Mouse (Mus musculus): ENCODE data around the gene Vmn1r48.
"Not testable (repeated sequence)": the region's sequence is repeated elsewhere in the genome, so short reads cannot be mapped to it uniquely, and the experiment has no call there.

Gene Vmn1r48

DNA sequence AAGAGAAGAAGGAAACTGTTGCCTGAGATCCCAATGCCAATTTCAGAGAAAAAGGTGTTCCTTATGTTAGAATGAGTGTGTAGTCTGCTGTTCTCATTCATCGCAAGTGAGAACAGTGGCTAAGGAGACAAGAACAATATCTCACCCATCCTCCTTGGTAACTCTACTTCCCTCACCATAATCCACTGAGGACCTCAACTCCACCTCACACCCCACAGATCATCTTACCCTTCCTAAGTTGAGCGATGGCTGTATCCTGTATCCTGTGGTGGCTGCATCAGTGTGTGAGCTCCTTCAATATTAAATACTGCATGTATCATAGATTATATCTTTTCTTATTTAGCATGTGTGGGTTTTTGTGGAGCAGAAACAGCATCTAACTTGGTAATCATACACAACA, at the start of gene Vmn1r48:
Vmn1r48 (minus strand) TSS at position 101 of the 400 bp plus-strand sequence.
- DNase-seq (ENCODE audit: low read depth): not testable (repeated sequence)

- DNase-seq (ENCODE audit: low read depth): no peak
Measured at GRCm38 (mm10) chr6:90078406-90078805, 41.8 kb upstream of the Vmn1r48 start, which contains the start of gene Vmn1r49. TSS of gene Vmn1r49 (minus strand) at chr6:90078506.

DNA sequence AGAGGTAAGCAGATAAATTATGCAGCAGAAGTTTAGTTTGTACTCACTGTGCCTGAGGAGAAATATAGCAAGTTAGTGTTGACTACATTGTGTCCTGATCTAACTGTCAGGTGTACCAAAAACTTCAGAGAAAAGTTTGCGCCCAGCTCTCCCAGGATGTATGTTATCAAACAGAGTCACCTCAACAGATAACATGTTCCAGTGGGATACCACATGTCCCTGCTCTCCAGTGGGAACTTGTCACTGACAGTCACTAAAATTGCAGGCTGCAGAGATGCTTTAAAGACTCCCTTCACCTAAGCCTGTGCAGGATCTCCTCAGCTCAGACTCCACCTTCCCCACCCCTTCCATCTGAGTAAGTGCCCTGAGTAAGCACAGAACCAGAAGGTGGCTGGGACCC, 20.8 kb downstream of the Vmn1r48 start, which contains the start of gene Vmn1r47:
Vmn1r47 (plus strand) TSS at position 301 of the 400 bp plus-strand sequence.
- not testable (repeated sequence) for DNase-seq (ENCODE audit: low read depth)

DNA sequence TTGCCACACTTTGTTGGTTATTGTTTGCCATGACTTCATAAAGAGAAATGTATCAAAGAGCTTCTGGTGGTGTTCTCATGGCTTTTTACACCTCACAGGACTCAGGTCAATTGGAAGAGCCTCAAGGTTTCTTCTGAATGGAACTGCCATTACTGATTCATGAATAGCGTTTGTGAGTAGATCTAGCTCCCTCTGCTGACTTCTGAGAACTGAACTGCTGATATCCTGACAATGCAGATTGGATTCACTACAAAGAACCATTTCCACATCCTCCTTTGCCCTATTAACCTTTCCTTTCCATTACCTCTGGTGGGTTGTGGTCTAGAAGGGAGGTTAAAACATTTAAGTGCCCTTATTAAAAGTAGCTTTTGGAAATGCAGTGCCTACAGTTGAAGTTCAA, 50.7 kb downstream of the Vmn1r48 start:
- DNase-seq (ENCODE audit: low read depth): peak; percentile 5
